Mouse (Mus musculus): ENCODE data around the gene Nucb1.

GRCm38 (mm10) chr7:45458748-45459563, 51.2 kb downstream of the Nucb1 start:
- no peak; the same call in 1 of the 2 replicates for TF ChIP-seq POLR2A (IDR thresholded peaks at IDR 0.05; ENCODE audit: extremely low read depth, insufficient read depth, low read length)
- TF ChIP-seq CTCF (IDR thresholded peaks at IDR 0.05; ENCODE audit: extremely low read depth, insufficient read depth, low read length) = no peak

Data from cortical plate, adult 2 months (tissue).